Mouse (Mus musculus): ENCODE data around the gene Kat6b.

DNA sequence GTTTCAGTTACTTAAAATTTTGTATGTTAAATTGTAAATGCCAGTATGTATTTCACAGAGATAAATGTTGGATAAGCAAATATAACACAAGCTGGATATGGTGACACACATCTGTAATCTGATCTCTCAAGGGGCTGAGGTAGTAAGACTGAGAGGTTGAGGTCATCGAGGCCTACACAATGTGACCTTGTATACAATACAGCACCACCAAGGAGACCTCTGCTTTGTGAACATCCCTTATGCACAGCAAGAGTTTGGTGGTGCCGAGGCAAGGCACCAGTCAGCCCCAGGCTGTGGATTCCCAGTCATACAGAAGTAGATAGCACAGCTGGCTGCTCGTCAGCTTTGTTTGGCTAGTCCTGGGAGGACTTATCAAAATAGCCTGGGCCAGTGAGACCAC, 59.1 kb downstream of the Kat6b start:
- TF ChIP-seq MXI1 (IDR thresholded peaks at IDR 0.05; ENCODE audit: low read depth, low read length) = no peak
- no peak for TF ChIP-seq CTCF (conservative IDR thresholded peaks at IDR 0.05 in 1 of 2, IDR thresholded peaks at IDR 0.05 in 1 of 2; ENCODE audit: low read depth in 2 of 2, low read length in 2 of 2)
- no peak for TF ChIP-seq MAX (IDR thresholded peaks at IDR 0.05; ENCODE audit: low read length)
- no peak for TF ChIP-seq RAD21 (IDR thresholded peaks at IDR 0.05; ENCODE audit: low read depth, low read length)
- no peak for TF ChIP-seq TCF12 (IDR thresholded peaks at IDR 0.05; ENCODE audit: low read depth, low read length)
- no peak for TF ChIP-seq KAT2A (IDR thresholded peaks at IDR 0.05; ENCODE audit: insufficient replicate concordance, low read length)
- TF ChIP-seq USF1 (IDR thresholded peaks at IDR 0.05; ENCODE audit: low read depth, low read length) = no peak

Data from CH12.LX (cell line).